Mouse (Mus musculus) CH12.LX (cell line): ENCODE data around the gene Tlx3. TPM values are rescaled to one million over a fixed set of nuclear protein-coding genes. Genes with fewer than 3 reads are reported as not detected.

Experiments used
- DNase-seq: peaks from one replicate; pipeline ENCODE4 v3.0.0-alpha.2; 2013; ENCODE audit errors: extremely low read depth
- H3K27ac ChIP-seq: 2 replicates; pipeline ENCODE4 v1.5.1; 2012; ENCODE audit warnings: low read depth, mild to moderate bottlenecking, control low read depth, moderate library complexity; ENCODE audit not compliant: insufficient read depth
- H3K27me3 ChIP-seq: replicated peaks from 2 replicates; pipeline ENCODE3; 2012; ENCODE audit warnings: inconsistent platforms
- H3K36me3 ChIP-seq, 2 experiments: replicated peaks in 1 of 2; 2 replicates each; pipeline versions ENCODE3 to v1.6.1; 2012; ENCODE audit warnings: inconsistent platforms in 1 of 2, low read length in 1 of 2, mild to moderate bottlenecking in 1 of 2, mixed read lengths in 1 of 2, moderate library complexity in 1 of 2; ENCODE audit not compliant: control insufficient read depth in 1 of 2, insufficient read depth in 1 of 2
- H3K4me1 ChIP-seq, 2 experiments: 2 replicates each; pipeline ENCODE4 v1.6.1; 2012; ENCODE audit warnings: inconsistent platforms in 1 of 2, moderate library complexity in 1 of 2; ENCODE audit not compliant: insufficient read depth in 2 of 2, control insufficient read depth in 1 of 2
- H3K4me2 ChIP-seq: 2 replicates; pipeline ENCODE4 v1.6.1; 2012; ENCODE audit warnings: low read depth, mild to moderate bottlenecking, control low read depth; ENCODE audit not compliant: poor library complexity, insufficient read depth, severe bottlenecking
- H3K4me3 ChIP-seq, 3 experiments: fragments of 150-350 bp in 1 of 3; sonication (generic) in 1 of 3; replicated peaks in 1 of 3; 2 replicates each; pipeline versions ENCODE3 to v1.5.1; 2011 to 2012; ENCODE audit warnings: low read depth in 2 of 3, low read length in 2 of 3, mild to moderate bottlenecking in 2 of 3, moderate library complexity in 2 of 3, control low read depth in 1 of 3, improper control_type of control experiment in 1 of 3, inconsistent platforms in 1 of 3, mixed read lengths in 1 of 3; ENCODE audit not compliant: poor library complexity in 1 of 3
- H3K79me2 ChIP-seq: replicated peaks from 2 replicates; pipeline ENCODE4 v1.6.1; 2012; ENCODE audit warnings: mild to moderate bottlenecking, moderate library complexity; ENCODE audit not compliant: control insufficient read depth, poor library complexity, insufficient read depth, severe bottlenecking; ENCODE audit errors: extremely low read depth
- H3K9ac ChIP-seq: 2 replicates; pipeline ENCODE4 v1.6.1; 2012; ENCODE audit warnings: low read depth, mild to moderate bottlenecking, control low read depth, moderate library complexity; ENCODE audit not compliant: insufficient read depth
- H3K9me3 ChIP-seq: replicated peaks from 2 replicates; pipeline ENCODE3; 2012; ENCODE audit warnings: low read length, inconsistent platforms, mixed read lengths
- BHLHE40 ChIP-seq: IDR thresholded peaks from 2 replicates; pipeline ENCODE4 v1.6.1; 2011; ENCODE audit warnings: mild to moderate bottlenecking, low read depth, low read length, improper control_type of control experiment
- CTCF ChIP-seq, 2 experiments: IDR thresholded peaks in 1 of 2; conservative IDR thresholded peaks in 1 of 2; 2 replicates each; pipeline ENCODE4 v1.5.1; 2011 to 2012; ENCODE audit warnings: low read depth in 2 of 2, low read length in 2 of 2, improper control_type of control experiment in 1 of 2, inconsistent platforms in 1 of 2, mild to moderate bottlenecking in 1 of 2, moderate library complexity in 1 of 2
- ELF1 ChIP-seq: IDR thresholded peaks from 2 replicates; pipeline ENCODE4 v1.6.1; 2014; ENCODE audit warnings: low read depth, mild to moderate bottlenecking, inconsistent platforms, low read length, improper control_type of control experiment
- ETS1 ChIP-seq: conservative IDR thresholded peaks from 2 replicates; pipeline ENCODE4 v1.6.1; 2012; ENCODE audit warnings: low read depth, mild to moderate bottlenecking, inconsistent platforms, low read length, improper control_type of control experiment, moderate library complexity
- GABPA ChIP-seq: IDR thresholded peaks from 2 replicates; pipeline ENCODE4 v1.6.1; 2012; ENCODE audit warnings: low read depth, low read length, improper control_type of control experiment, inconsistent platforms; ENCODE audit not compliant: insufficient replicate concordance
- JUND ChIP-seq: conservative IDR thresholded peaks from 2 replicates; pipeline ENCODE4 v1.6.1; 2011; ENCODE audit warnings: low read depth, low read length, improper control_type of control experiment
- KAT2A ChIP-seq: IDR thresholded peaks from 2 replicates; pipeline ENCODE4 v1.6.1; 2012; ENCODE audit warnings: low read length, improper control_type of control experiment, inconsistent platforms; ENCODE audit not compliant: insufficient replicate concordance
- MAX ChIP-seq: IDR thresholded peaks from 2 replicates; pipeline ENCODE4 v1.6.1; 2011; ENCODE audit warnings: low read length, improper control_type of control experiment
- MEF2A ChIP-seq: IDR thresholded peaks from 2 replicates; pipeline ENCODE4 v1.6.1; 2014; ENCODE audit warnings: low read depth, mild to moderate bottlenecking, inconsistent platforms, low read length, improper control_type of control experiment, borderline replicate concordance
- MXI1 ChIP-seq: IDR thresholded peaks from 2 replicates; pipeline ENCODE4 v1.6.1; 2011; ENCODE audit warnings: mild to moderate bottlenecking, low read depth, low read length, improper control_type of control experiment
- MYC ChIP-seq: IDR thresholded peaks from 2 replicates; pipeline ENCODE4 v1.6.1; 2011; ENCODE audit warnings: low read depth, mild to moderate bottlenecking, improper control_type of control experiment, low read length
- NRF1 ChIP-seq: IDR thresholded peaks from 2 replicates; pipeline ENCODE4 v1.6.1; 2014; ENCODE audit warnings: low read depth, mild to moderate bottlenecking, inconsistent platforms, low read length, improper control_type of control experiment, moderate library complexity
- PAX5 ChIP-seq: IDR thresholded peaks from 2 replicates; pipeline ENCODE4 v1.6.1; 2012; ENCODE audit warnings: low read length, inconsistent platforms, mixed read lengths
- RAD21 ChIP-seq: IDR thresholded peaks from 2 replicates; pipeline ENCODE4 v1.6.1; 2011; ENCODE audit warnings: low read depth, mild to moderate bottlenecking, low read length, improper control_type of control experiment, moderate library complexity
- SMC3 ChIP-seq: IDR thresholded peaks from 2 replicates; pipeline ENCODE4 v1.6.1; 2011; ENCODE audit warnings: low read depth, low read length, improper control_type of control experiment
- TBP ChIP-seq: conservative IDR thresholded peaks from 2 replicates; pipeline ENCODE4 v1.6.1; 2011; ENCODE audit warnings: low read depth, low read length, improper control_type of control experiment
- UBTF ChIP-seq: IDR thresholded peaks from 2 replicates; pipeline ENCODE4 v1.6.1; 2012; ENCODE audit warnings: low read depth, mild to moderate bottlenecking, inconsistent platforms, low read length, improper control_type of control experiment, moderate library complexity
- USF1 ChIP-seq: IDR thresholded peaks from 2 replicates; pipeline ENCODE4 v1.6.1; 2014; ENCODE audit warnings: low read depth, mild to moderate bottlenecking, inconsistent platforms, low read length, improper control_type of control experiment
- USF2 ChIP-seq: conservative IDR thresholded peaks from 2 replicates; pipeline ENCODE4 v1.6.1; 2011; ENCODE audit warnings: low read depth, low read length, improper control_type of control experiment
- ZC3H11A ChIP-seq: IDR thresholded peaks from 2 replicates; pipeline ENCODE4 v1.6.1; 2012; ENCODE audit warnings: low read depth, mild to moderate bottlenecking, inconsistent platforms, low read length, improper control_type of control experiment
- ZKSCAN1 ChIP-seq: IDR thresholded peaks from 2 replicates; pipeline ENCODE4 v1.6.1; 2012; ENCODE audit warnings: low read depth, inconsistent platforms, low read length, improper control_type of control experiment, borderline replicate concordance
- ZMIZ1 ChIP-seq: IDR thresholded peaks from 2 replicates; pipeline ENCODE4 v1.6.1; 2012; ENCODE audit warnings: low read depth, mild to moderate bottlenecking, inconsistent platforms, low read length, improper control_type of control experiment
- ZNF384 ChIP-seq: IDR thresholded peaks from 2 replicates; pipeline ENCODE4 v1.6.1; 2012; ENCODE audit warnings: low read depth, low read length, improper control_type of control experiment, inconsistent platforms
- dilution Hi-C: fragments of 300-500 bp; cut with MboI; formaldehyde crosslinking; loops from 2 replicates; pipeline ENCODE4 v1.14.3; 2020; ENCODE audit warnings: low sequenced_read_pairs; ENCODE audit not compliant: extremely low pct_unique_long_range_greater_than_20kb, extremely low pct_ligation_motif_present
- in situ Hi-C: fragments of 300-500 bp; cut with MboI; formaldehyde crosslinking; loops from 3 replicates; pipeline ENCODE4 v1.14.3; 2019; ENCODE audit warnings: low sequenced_read_pairs, low pct_ligation_motif_present, low pct_unique_long_range_greater_than_20kb, mixed read lengths
- polyA plus RNA-seq: library from polyadenylated mRNA; unstranded; fragments of >175 nt; gene quantifications from 2 replicates; pipeline ENCODE4 v1.2.1, GENCODE M21; 2012; ENCODE audit warnings: low read depth; ENCODE audit not compliant: insufficient read length
- total RNA-seq, 2 experiments: library from RNA; depleted of rRNA; stranded (reverse); fragments of 300-350 nt in 1 of 2; fragments of >200 nt in 1 of 2; gene quantifications; 2 replicates each; pipeline ENCODE4 v1.2.3; 2012 to 2014

Tlx3 gene
- total and polyA plus RNA-seq, 3 experiments: not detected

DNA sequence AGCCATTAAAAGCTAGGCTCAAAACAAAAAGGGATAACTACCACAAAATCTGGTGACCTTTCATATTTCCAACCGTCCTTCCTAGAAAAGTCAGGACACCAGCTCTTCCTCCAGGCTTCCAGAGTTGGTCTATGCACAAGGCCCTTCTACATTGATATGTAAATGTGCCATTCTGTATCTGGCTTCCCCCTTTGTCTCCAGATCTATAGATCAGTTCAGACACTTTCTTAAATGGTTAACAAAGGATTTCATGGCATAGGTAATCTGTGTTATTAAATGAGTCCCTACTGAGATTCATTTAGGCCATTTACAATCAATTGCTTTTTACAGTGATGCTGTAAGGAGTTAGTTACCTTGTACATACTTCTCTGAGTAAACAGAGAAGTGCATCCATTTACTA is 23.6 kb downstream of the Tlx3 start:
- H3K4me2 ChIP-seq: no peak overlapping the region
- no peak overlapping the region for H3K4me3 ChIP-seq
- H3K79me2 ChIP-seq: no peaks in the 10 kb centered on the region
- no peak for DNase-seq
- H3K36me3 ChIP-seq: no peaks in the 10 kb centered on the region
- no peak overlapping the region for H3K9ac ChIP-seq
- in situ Hi-C loops: loop anchor here (5.0 to 10.0 kb wide), 4 partner anchors 117 to 535 kb away; no protein-coding TSS in a partner anchor
- H3K27ac ChIP-seq: no peak overlapping the region
- peaks cover 2 to 25% of the 10 kb centered on the region in 2 experiments for H3K4me1 ChIP-seq
- H3K9me3 ChIP-seq: no peaks in the 10 kb centered on the region
- no peaks in the 10 kb centered on the region for H3K27me3 ChIP-seq
- dilution Hi-C loops: no loop called here
- TF ChIP-seq USF2: no peak
- no peak for TF ChIP-seq JUND
- TF ChIP-seq UBTF: no peak
- no peak for TF ChIP-seq ZMIZ1
- no peak for TF ChIP-seq USF1
- no peak for TF ChIP-seq ZNF384
- TF ChIP-seq PAX5: no peak
- no peak for TF ChIP-seq TBP
- TF ChIP-seq ELF1: no peak
- TF ChIP-seq ZKSCAN1: no peak
- TF ChIP-seq ETS1: no peak

DNA sequence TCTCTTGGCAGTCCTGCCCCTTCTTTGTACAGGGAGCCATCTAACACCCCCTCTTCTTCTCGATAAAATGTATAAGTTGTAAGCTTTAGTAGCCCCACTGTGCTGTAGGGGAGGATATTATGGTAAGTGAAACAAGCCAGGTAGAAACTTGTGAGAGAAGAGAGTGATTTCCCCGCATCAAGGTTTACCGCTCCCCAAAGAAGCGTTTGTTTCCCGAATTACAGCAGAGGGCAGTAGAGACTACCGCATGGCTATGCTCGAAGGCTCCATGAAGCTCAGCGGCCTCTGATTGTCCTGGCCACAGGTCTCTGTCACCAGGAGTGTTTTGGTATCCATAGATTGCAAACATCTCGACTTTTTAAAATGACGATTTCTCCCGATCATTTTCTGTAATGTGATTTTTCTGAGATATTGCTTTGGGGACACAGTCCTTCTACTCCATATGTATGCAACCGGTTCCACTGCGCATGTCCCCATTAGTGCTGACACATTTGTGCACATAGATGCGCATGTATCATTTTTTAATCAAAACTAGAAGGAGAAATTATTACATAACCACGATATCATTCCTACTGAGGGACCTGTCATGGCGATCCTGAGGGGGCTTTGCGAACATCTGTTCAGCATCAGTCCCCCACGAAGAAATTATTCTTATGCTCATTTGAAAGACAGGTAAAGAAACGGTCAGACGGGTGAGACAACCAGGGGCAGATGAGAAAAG is 26.7 kb downstream of the Tlx3 start:
- Histone ChIP-seq H3K79me2 (no peaks in the 10 kb centered on the region), H3K4me2 (no peak overlapping the region), H3K36me3 (no peaks in the 10 kb centered on the region), H3K27ac (no peak overlapping the region), H3K27me3 (no peaks in the 10 kb centered on the region), H3K9me3 (no peaks in the 10 kb centered on the region), H3K9ac (no peak overlapping the region), H3K4me1 (peaks cover 2 to 8% of the 10 kb centered on the region in 2 experiments), H3K4me3 (no peak overlapping the region)
- dilution Hi-C loops: no loop called here
- peak; percentile 61 for DNase-seq
- TF ChIP-seq RAD21 (peak; percentile 96), CTCF (conservative IDR thresholded peaks at IDR 0.05 in 1 of 2, IDR thresholded peaks at IDR 0.05 in 1 of 2; ENCODE audit: low read depth in 2 of 2, low read length in 2 of 2) (peak; percentile 72 to 97), MYC (0 out of 2 replicates have a peak, but pooled peaks have one; percentile 49), UBTF (no peak), MEF2A (no peak), GABPA (no peak), KAT2A (no peak), ZKSCAN1 (no peak), USF1 (no peak), MAX (peak; percentile 50; the same call in 1 of the 2 replicates), TBP (no peak), MXI1 (no peak), SMC3 (peak; percentile 96), NRF1 (no peak), BHLHE40 (no peak), ZC3H11A (peak; percentile 71), ETS1 (no peak)
- in situ Hi-C loops: loop anchor here (5.0 to 10.0 kb wide), 4 partner anchors 121 to 538 kb away; no protein-coding TSS in a partner anchor
